Mouse (Mus musculus) brain, embryonic 14.5 days (tissue): ENCODE data around the gene Rims1. TPM values are rescaled to one million over a fixed set of nuclear protein-coding genes. Genes with fewer than 3 reads are reported as not detected.

Experiments used
- DNase-seq: peaks from one replicate; pipeline ENCODE4 v3.0.0-alpha.2; 2011; ENCODE audit warnings: low read depth
- CTCF ChIP-seq: fragments of 200-500 bp; IDR thresholded peaks from 2 replicates; pipeline ENCODE4 v1.5.1; 2012; ENCODE audit warnings: inconsistent platforms, mild to moderate bottlenecking, moderate library complexity, borderline replicate concordance; ENCODE audit not compliant: insufficient read depth, insufficient read length; ENCODE audit errors: extremely low read depth
- POLR2A ChIP-seq: fragments of 200-500 bp; IDR thresholded peaks from 2 replicates; pipeline ENCODE4 v1.6.1; 2012; ENCODE audit warnings: mild to moderate bottlenecking, inconsistent platforms, borderline replicate concordance; ENCODE audit not compliant: poor library complexity, insufficient read depth, insufficient read length, severe bottlenecking; ENCODE audit errors: extremely low read depth
- polyA plus RNA-seq: library from polyadenylated mRNA; depleted of rRNA; stranded (reverse); fragments of >200 nt; gene quantifications from 2 replicates; pipeline ENCODE4 v1.2.3, GENCODE M21; 2012

Rims1 gene
- polyA plus RNA-seq, 1 experiment = 37.9 TPM

DNA sequence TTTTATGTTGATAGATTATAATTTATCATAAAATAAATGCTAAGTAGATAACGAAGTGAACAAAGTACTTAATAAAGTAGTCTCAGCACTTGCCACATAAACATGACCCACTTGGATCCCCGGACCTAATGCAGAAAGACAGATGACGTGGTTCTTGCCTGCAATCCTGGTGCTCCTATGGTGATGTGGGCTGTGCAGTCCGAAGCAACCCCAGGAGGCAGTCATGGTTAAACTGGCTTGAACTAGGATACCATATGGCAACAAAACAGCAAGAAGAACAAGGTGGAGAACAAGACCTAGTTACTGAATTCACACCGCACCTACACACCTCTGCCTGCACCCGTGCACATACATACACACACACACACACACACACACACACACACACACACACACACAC is 173.8 kb downstream of the Rims1 start:
- DNase-seq = no peak

GRCm38 (mm10) chr1:22629011-22629410 is 176.8 kb downstream of the Rims1 start:
- TF ChIP-seq POLR2A (no peak), CTCF (no peak)
- DNase-seq = peak; percentile 55

More for the DNA sequence above, 173.8 kb downstream of the Rims1 start:
- TF ChIP-seq CTCF = no peak
- no peak for TF ChIP-seq POLR2A

DNA sequence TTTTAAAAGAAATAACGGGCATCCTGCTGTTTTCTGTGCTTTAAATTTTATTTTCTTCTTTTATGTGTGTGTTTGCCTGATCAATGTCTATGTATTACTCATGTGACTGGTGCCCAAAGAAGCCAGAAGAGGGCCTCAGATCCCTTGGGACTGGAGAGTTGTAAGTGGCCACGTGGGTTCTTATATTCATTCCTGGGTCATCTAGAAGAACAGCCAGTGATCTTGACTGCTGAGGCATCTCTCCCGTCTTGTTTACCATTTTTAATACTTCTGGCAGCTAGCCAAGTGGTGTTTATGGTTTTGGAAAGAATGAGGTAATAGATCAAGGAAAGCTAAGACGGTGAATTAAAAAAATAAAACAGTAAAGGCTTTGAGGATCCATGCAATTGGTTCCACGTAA is 178.8 kb downstream of the Rims1 start:
- peak; percentile 20; the same call in 1 of the 2 replicates for TF ChIP-seq CTCF
- TF ChIP-seq POLR2A = no peak
- DNase-seq = peak; percentile 47

DNA sequence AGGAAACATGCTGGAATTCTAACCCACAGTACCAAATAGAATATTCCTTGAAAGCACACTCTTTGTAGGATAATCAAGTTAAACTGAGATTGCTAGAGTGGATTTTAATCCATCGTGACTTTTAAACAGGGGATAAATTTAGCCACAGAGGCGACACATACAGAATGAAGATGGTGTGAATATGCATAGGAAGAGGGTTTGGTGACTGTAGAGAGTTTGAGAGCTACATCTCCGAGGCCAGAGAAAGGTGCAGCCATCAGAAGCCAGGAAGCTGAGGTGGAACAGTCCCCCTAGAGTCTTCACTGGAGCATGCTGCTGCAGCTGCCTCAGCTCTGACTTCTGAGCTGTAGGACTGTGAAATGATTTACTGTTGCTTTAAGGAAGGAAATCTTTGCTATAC is 179.5 kb downstream of the Rims1 start:
- no peak for TF ChIP-seq CTCF
- no peak for TF ChIP-seq POLR2A
- DNase-seq = no peak

DNA sequence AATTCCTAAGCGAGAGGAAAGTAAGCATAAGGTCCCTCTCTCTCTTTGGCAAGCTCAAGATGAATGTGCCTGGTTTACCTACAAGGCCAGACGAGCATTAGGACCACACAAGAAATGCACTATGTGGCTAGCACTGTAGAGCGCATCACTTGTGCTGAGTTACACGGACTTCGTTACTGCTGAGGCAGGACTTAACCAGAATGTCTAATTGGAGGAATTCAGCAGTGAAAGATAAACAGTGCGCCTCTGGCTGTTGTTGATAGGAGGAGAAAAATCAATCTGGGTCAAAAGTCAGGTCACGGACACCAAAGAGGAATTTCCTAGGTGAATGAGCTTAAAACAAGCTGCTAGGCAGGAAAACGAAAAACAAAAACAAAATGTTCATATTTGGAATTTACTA is 185.0 kb downstream of the Rims1 start:
- DNase-seq = no peak
- TF ChIP-seq CTCF (no peak), POLR2A (no peak)

GRCm38 (mm10) chr1:22615601-22616000 is 190.2 kb downstream of the Rims1 start:
- peak; percentile 26 for DNase-seq
- TF ChIP-seq CTCF = no peak
- no peak for TF ChIP-seq POLR2A

- no peak for TF ChIP-seq CTCF
- TF ChIP-seq POLR2A = no peak
- DNase-seq = no peak
These were observed 192.2 kb downstream of the Rims1 start for GRCm38 (mm10) chr1:22613609-22614008.

DNA sequence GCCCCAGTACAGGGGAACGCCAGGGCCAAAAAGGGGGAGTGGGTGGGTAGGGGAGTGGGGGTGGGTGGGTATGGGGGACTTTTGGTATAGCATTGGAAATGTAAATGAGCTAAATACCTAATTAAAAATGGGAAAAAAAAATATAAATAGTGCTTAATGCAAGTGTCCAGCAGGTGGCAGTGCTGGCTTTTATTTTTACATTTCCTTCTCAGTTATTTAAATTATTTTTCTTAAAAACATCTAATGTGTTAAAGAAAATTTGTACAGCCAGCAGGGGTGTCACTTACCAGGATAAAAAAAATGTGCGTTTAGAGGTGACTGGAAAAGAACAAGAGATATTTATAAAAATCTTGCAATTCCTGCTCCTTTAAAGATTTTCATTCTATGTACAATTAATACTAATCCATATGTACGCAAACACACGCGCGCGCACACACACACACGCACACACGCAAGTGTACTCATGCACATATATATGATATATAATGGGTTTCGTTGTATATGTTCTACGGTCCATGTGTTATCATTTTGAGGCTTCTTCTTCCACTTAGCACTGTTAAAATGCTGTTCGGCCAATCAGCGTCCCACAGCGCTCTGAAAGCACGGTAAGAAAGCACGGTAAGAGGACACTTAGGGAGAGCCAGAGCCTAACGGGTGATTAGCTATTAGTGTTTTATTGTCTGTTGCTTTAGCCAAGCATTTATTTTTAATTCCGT is 201.3 kb downstream of the Rims1 start:
- peak; percentile 56 for DNase-seq
- TF ChIP-seq CTCF (peak; percentile 24; the same call in 1 of the 2 replicates), POLR2A (no peak)

DNA sequence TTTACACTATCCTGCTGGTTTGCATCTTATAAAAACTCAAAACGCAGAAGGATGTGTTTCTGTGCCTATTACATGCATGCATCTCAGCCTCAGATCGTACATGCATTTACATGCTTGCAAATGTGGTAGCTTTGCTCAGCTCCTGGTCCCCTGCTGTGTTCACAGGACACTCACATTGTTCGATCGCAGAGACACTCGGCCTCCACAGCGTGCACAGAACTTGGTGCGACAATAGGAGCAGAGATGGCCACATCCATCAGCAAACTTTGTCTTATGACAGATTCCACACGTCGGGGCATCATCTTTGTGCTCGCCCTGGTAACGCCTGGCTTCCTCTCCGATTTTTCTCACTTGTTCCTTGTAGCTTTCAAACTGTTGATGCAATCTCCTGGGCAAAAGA is 209.6 kb downstream of the Rims1 start:
- DNase-seq = no peak
- no peak for TF ChIP-seq CTCF
- no peak for TF ChIP-seq POLR2A

DNA sequence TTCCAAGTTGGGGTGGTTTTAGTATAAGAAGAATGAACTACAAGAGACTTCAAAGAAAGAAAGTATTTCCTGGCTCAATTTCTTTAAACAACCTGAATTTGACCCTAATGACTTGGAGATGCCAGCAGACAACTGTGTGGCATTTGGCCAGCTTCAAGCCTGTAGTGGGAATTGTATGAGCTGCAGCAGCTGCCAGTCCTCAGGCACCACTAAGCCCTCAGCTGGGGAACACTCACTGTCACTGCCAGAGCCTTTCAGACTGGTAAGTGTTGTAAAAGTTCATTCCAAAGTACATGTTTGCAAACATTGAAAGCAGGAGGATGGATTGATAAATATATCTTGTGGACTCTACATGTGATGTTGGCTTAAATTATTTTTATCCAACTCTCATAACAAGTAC is 211.0 kb downstream of the Rims1 start:
- TF ChIP-seq CTCF (no peak), POLR2A (no peak)
- DNase-seq = peak; percentile 49

DNA sequence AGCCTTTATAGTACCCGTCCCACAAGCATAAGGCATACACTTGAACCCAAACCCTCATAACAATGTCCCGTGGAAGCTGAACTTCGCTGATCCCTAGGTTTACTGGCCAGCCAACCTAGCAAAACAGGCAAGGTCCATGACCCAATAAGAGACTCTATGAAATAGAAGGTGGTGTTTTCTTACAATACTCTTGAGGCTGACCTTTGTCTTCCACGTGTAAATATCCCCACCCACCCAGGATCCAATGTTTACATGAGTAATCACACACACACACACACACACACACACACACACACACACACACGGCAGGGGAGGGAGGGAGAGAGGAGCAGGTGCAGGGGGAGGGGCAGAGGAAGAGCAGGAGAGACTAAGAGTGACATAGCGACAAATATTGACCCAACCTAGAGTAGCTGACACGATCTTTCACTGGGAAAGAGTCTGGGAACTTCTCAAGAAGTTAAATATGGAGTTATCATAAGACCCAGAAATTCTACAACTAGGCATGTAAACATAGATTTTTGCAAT is 217.9 kb downstream of the Rims1 start:
- DNase-seq = no peak

DNA sequence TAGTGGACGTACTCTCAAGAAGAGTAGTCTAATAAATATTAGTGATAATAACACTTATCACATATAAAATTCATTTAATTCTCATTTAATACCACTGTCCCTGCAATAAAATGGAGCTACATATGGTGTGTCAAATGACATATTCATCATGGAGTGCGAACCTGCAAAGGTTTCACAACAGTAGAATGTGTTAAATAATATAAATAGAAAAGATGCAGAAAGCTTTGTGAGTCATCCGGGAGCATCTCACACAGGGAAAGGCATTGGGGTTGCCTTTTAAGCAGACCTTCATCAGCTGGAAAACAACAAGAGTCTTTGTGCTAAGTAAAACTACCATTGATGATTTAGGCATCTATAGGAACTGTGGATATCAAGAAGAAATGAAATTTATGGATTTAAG is 220.2 kb downstream of the Rims1 start:
- TF ChIP-seq POLR2A (no peak), CTCF (no peak)
- DNase-seq = no peak

More for the DNA sequence above, 217.9 kb downstream of the Rims1 start:
- TF ChIP-seq POLR2A (no peak), CTCF (no peak)
